Mouse (Mus musculus) mesoderm, embryonic 11.5 days (tissue): ENCODE measurements at regions not wholly inside any gene's neighbourhood (a gene's known extent, or its start where the extent isn't known, plus 50 kb on each side); places are given as distances from the start of the nearest gene placed in this dataset.
"Not testable (repeated sequence)": the region's sequence is repeated elsewhere in the genome, so short reads cannot be mapped to it uniquely, and the experiment has no call there.

Experiments used
- DNase-seq: peaks from one replicate; pipeline ENCODE4 v3.0.0-alpha.2; 2012; ENCODE audit warnings: low read depth, low spot score

GRCm38 (mm10) chr10:99577041-99577681, 182.3 kb downstream of the Csl start:
- DNase-seq, result peak; percentile 67

- DNase-seq, result no peak
Observed at GRCm38 (mm10) chr10:99578366-99578765, 181.1 kb downstream of the Csl start.

- DNase-seq, result no peak
Observed at GRCm38 (mm10) chr10:99580191-99580590, 179.3 kb downstream of the Csl start.

- DNase-seq, result no peak
Observed at GRCm38 (mm10) chr10:99581074-99581473, 178.4 kb downstream of the Csl start.

GRCm38 (mm10) chr10:99584855-99585254, 174.6 kb downstream of the Csl start:
- DNase-seq, result no peak

- peak; percentile 61 for DNase-seq
Observed at GRCm38 (mm10) chr10:99592220-99592619, 167.2 kb downstream of the Csl start.

GRCm38 (mm10) chr10:99595659-99596058, 163.8 kb downstream of the Csl start:
- no peak for DNase-seq

GRCm38 (mm10) chr10:99599142-99600120, 160.0 kb downstream of the Csl start:
- DNase-seq, result not testable (repeated sequence)

- no peak for DNase-seq
Observed at GRCm38 (mm10) chr10:99602331-99602730, 157.1 kb downstream of the Csl start.

GRCm38 (mm10) chr10:99604172-99604571, 155.3 kb downstream of the Csl start:
- DNase-seq, result no peak

- no peak for DNase-seq
Observed at GRCm38 (mm10) chr10:99608477-99608876, 151.0 kb downstream of the Csl start.

GRCm38 (mm10) chr10:99609420-99609819, 150.0 kb downstream of the Csl start:
- no peak for DNase-seq

GRCm38 (mm10) chr10:99610890-99611289, 148.6 kb downstream of the Csl start:
- DNase-seq, result no peak

GRCm38 (mm10) chr10:99614392-99615249, 144.8 kb downstream of the Csl start:
- DNase-seq, result no peak

GRCm38 (mm10) chr10:99615371-99615770, 144.1 kb downstream of the Csl start:
- no peak for DNase-seq

- DNase-seq, result peak; percentile 92
Observed at GRCm38 (mm10) chr10:99615779-99616178, 143.7 kb downstream of the Csl start.

- no peak for DNase-seq
Observed at GRCm38 (mm10) chr10:99617623-99618022, 141.8 kb downstream of the Csl start.

- peak; percentile 88 for DNase-seq
Observed at GRCm38 (mm10) chr10:99619421-99620151, 139.9 kb downstream of the Csl start.

- DNase-seq, result no peak
Observed at GRCm38 (mm10) chr10:99620489-99620888, 139.0 kb downstream of the Csl start.

GRCm38 (mm10) chr10:99627355-99627754, 132.1 kb downstream of the Csl start:
- no peak for DNase-seq
